Mouse (Mus musculus): ENCODE measurements around the gene Rbfox3. TPM values are rescaled to one million over a fixed set of nuclear protein-coding genes. Genes with fewer than 3 reads are reported as not detected.

Gene Rbfox3
- polyA plus RNA-seq, 1 experiment from 2014 or later: 0.79 TPM

DNA sequence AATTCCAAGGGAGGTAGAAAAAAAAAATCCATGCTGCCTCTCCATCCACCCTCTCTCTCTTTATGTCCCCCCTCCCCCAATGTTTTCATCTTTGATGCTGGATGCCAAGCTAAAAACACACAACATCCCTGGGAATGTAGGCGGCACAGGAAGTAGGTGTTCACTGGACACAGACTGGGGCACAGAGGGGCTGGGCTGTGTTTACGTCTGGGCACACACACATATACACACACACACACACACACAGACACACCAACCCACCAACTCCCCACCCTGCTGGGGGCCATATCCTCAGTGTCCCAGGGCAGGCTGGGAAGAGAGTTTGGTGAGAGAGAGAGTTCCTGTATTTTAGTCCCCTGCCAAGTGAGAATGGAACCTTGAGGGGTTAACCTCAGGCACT is 417.9 kb downstream of the Rbfox3 start:
- H3K27me3 ChIP-seq: peaks cover 30% of the 10 kb centered on the region
- no peak overlapping the region for H3K4me3 ChIP-seq (replicated peaks)
- peaks cover 50% of the 10 kb centered on the region for H3K4me1 ChIP-seq
- H3K4me2 ChIP-seq: no peak overlapping the region
- ATAC-seq (replicated peaks; ENCODE audit: low FRiP score): no peak
- 80% methylated on average over 2 of the region's 2 CpGs for WGBS
- H3K9me3 ChIP-seq (replicated peaks): no peaks in the 10 kb centered on the region
- no peak overlapping the region for H3K9ac ChIP-seq
- H3K36me3 ChIP-seq: no peaks in the 10 kb centered on the region
- no peak overlapping the region for H3K27ac ChIP-seq

DNA sequence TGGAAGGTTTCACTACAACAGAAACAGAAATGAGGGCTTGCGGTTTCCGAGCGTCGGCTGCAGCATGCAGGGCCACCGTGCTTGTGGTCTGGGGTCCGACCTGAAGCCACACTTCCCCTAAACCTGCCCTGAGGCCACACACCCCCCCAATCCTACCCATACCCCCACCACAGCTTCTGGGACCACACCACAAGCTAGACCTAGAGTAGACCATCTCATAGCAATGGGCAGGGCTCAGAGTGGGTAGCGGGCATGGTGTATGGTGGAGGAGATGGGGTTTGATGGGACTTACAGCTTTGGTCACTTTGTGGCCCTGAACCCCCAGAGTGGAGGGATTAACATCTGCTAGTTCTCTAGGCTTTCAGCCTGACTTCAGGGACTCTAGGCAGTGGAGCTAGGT is 420.2 kb downstream of the Rbfox3 start:
- Histone ChIP-seq H3K4me3 (replicated peaks) (no peak overlapping the region), H3K4me1 (peaks cover 48% of the 10 kb centered on the region), H3K36me3 (0 out of 2 replicates have a peak, but pooled peaks cover 4% of the 10 kb centered on the region), H3K27ac (no peak overlapping the region), H3K9ac (no peak overlapping the region), H3K27me3 (peaks cover 20% of the 10 kb centered on the region), H3K9me3 (replicated peaks) (no peaks in the 10 kb centered on the region), H3K4me2 (no peak overlapping the region)
- ATAC-seq (replicated peaks; ENCODE audit: low FRiP score): no peak
- 91% methylated on average over 7 of the region's 7 CpGs for WGBS

DNA sequence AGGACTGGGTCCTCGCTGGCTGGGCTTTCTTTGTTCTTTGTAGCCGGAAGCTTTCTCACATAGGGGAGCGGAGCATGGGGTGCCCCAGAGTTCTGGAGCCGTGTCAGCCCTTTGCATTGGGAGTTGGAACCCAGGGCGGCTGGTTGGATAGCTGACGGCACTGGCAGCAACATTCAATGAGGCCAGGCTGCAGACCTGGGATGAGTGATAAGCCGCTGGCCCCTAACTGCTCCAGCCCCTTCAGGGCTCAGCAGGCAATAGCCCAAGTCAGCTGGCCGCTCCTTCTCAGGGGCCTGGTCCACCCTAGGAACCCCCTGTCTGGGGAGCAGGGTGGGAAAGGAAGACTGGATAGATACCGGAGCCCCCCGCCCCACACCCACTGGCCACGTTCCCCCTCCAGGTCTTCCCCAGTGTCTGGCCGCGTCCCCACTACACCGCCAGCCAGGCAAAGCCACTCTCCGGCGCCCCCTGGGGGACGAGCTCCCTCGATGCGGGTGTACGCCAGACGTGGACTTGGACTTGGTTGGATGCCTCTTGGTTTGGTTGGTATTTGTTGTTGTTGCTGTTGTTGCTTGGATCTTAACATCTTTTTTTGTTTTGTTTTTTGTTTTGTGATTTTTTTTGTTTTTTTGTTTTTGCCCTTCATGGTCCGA is 420.7 kb downstream of the Rbfox3 start:
- Histone ChIP-seq H3K27ac (no peak overlapping the region), H3K9ac (no peak overlapping the region), H3K9me3 (replicated peaks) (no peaks in the 10 kb centered on the region), H3K36me3 (0 out of 2 replicates have a peak, but pooled peaks cover 5% of the 10 kb centered on the region), H3K4me3 (replicated peaks) (no peak overlapping the region), H3K4me1 (peaks cover 43% of the 10 kb centered on the region), H3K27me3 (peaks cover 20% of the 10 kb centered on the region), H3K4me2 (peak overlapping the region; percentile 38)
- no peak; the same call in 1 of the 2 replicates for ATAC-seq (replicated peaks; ENCODE audit: low FRiP score)
- WGBS: 23% methylated on average over 22 of the region's 22 CpGs

DNA sequence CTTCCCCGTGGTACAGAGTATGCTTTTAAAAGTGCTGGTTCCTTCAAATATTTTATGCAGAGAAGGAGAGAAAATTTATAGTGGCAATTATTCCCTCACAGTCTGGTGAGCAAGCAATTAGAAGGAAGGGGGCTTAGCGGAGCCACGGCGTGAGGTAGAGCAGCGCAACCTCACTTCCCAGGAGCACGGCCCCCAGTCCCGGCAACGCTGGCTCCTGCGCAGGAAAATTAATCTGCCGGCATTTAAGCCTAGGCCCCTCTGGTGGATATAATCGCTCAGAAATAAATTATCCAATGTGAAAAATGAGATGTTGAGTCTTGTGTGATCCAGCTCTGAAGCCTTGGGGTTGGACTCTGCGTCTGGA is 422.5 kb downstream of the Rbfox3 start:
- WGBS: 37% methylated on average over 12 of the region's 12 CpGs
- Histone ChIP-seq H3K9me3 (replicated peaks) (no peaks in the 10 kb centered on the region), H3K36me3 (peaks cover 11% of the 10 kb centered on the region), H3K9ac (no peak overlapping the region), H3K4me3 (replicated peaks) (no peak overlapping the region), H3K4me2 (peak overlapping the region; percentile 2; the same call in 1 of the 2 replicates), H3K27ac (no peak overlapping the region), H3K4me1 (peaks cover 26% of the 10 kb centered on the region), H3K27me3 (peaks cover 20% of the 10 kb centered on the region)
- ATAC-seq (replicated peaks; ENCODE audit: low FRiP score): no peak

DNA sequence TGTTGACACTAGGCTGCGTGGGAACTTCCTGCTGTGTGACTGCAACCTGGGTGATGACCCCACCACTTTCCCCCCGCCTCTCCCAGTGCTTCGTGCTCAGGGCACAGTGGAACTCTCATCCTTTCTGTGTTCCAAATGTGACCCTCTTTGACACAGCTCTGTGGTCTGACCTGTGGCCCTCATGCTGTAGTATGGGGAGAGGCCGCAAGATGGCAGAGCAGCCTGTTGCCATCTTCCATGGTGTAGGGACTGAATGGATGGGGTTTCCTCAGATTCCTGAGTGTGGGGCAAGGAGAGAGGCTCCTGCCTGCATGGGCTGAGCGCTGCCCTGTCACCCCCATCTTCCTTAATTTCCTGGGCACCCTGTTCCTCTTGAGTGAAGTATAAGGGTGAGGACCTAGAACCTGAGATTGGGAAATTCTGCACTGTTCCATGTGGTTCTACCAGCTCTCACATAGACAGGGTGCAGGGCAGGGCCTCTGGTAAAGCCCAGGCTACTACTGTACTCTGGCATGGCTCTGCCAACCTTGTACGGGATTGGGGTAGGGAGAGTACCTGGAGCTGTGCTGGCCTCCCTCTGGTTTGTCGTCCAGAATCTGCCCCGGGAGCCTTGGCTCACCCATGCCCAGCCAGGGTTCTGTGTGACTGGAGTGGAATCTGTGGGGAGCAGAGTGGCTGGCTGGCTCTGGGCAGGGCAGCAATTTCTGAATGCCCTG is 423.0 kb downstream of the Rbfox3 start:
- Histone ChIP-seq H3K4me2 (peak overlapping the region; percentile 2; the same call in 1 of the 2 replicates), H3K4me1 (peaks cover 25% of the 10 kb centered on the region), H3K27me3 (peaks cover 20% of the 10 kb centered on the region), H3K9ac (no peak overlapping the region), H3K9me3 (replicated peaks) (no peaks in the 10 kb centered on the region), H3K4me3 (replicated peaks) (no peak overlapping the region), H3K27ac (no peak overlapping the region), H3K36me3 (peaks cover 13% of the 10 kb centered on the region)
- 64% methylated on average over 8 of the region's 8 CpGs for WGBS
- ATAC-seq (replicated peaks; ENCODE audit: low FRiP score): 0 out of 2 replicates have a peak, but pooled peaks have one; percentile 16

DNA sequence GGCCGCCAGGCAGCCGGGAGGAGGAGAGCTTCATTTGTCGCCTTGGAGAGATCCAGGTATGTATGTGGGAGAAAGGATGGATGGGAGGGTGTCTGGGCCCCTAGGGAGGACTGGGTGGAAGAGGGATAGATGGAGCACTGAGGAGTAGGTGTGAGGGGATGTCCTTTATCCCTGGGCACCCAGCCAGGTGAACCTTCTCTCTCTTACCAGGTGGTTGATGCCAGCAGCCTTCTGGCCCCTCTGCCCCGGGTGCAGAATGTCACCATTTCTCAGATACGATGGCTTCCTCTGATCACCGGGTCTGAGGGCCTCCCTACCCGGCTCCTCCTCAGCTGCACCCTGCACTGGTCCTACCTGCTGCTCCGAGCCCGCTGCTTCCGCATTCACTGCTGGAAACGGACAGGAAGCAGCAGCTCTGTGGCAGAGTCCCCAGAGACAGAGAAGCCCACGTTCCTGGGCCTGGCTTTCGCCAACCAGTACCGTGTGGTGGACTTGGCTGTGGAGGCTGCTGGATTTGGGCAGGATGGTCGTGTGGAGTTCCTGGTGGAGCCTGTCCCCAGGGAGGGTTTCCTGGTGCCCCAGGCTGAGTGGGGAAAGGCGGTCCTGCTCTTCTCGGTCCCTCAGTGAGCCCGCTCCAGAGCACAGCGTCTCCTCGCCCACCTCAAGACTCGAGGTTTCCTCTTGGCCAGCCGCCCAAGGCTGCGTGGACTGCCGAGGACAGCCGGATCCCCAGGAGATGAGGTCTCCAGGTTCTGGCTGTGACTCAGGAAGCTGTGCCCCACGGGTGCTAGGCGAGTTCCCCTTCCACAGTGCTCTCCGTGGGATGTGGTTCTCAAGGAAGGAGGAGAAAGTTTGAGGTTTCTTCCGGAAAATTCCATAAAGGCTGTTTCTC is 424.3 kb downstream of the Rbfox3 start:
- ATAC-seq (replicated peaks; ENCODE audit: low FRiP score): no peak
- Histone ChIP-seq H3K4me1 (peaks cover 22% of the 10 kb centered on the region), H3K9ac (no peak overlapping the region), H3K4me2 (no peak overlapping the region), H3K27me3 (peaks cover 20% of the 10 kb centered on the region), H3K36me3 (peaks cover 21% of the 10 kb centered on the region), H3K4me3 (replicated peaks) (no peak overlapping the region), H3K9me3 (replicated peaks) (no peaks in the 10 kb centered on the region), H3K27ac (no peak overlapping the region)
- 86% methylated on average over 29 of the region's 29 CpGs for WGBS

DNA sequence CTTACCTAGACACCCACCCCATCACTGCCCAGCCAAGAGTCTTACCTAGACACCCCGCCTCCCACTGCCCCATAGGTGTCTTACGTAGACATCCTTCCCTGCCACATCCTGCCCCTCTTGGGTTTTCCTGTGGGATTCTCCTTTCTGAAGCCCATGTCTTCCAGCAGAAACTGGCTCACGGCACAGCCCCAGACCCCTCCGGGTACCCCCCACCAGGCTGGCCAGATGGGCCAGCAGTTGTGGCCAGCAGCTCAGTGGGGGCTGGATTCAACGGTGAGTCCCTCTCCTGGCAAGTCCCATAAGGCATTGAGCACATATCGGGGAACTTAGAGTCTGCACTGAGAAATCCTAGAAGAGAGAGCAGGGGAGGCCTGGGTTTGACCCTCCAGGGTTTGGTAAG is 425.1 kb downstream of the Rbfox3 start:
- no peak for ATAC-seq (replicated peaks; ENCODE audit: low FRiP score)
- no peak overlapping the region for H3K9ac ChIP-seq
- no peaks in the 10 kb centered on the region for H3K9me3 ChIP-seq (replicated peaks)
- peaks cover 18% of the 10 kb centered on the region for H3K27me3 ChIP-seq
- no peak overlapping the region for H3K27ac ChIP-seq
- peaks cover 22% of the 10 kb centered on the region for H3K36me3 ChIP-seq
- no peak overlapping the region for H3K4me2 ChIP-seq
- WGBS: 90% methylated on average over 6 of the region's 6 CpGs
- H3K4me1 ChIP-seq: peaks cover 22% of the 10 kb centered on the region
- H3K4me3 ChIP-seq (replicated peaks): no peak overlapping the region

DNA sequence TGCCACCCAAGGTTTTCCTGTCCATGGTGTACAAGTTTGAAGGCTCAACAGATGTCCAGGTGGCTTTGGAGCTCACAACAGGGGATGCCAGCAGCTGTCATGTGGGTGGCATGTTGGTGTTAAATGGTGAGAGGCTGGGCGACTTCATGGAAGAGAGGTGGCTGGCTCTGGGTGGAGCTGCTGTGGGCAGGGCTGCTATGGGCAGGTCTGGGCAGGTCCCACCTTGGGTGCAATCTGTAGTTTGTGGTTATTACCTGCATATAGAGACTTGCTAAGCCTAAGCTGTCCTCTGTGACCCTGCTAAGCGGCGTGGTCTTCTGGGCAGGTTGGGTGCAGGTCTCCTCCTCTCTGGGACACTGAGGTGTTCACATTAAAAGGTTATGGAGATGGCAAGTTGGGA is 425.6 kb downstream of the Rbfox3 start:
- Histone ChIP-seq H3K4me3 (replicated peaks) (no peak overlapping the region), H3K27ac (no peak overlapping the region), H3K27me3 (peaks cover 16% of the 10 kb centered on the region), H3K9ac (no peak overlapping the region), H3K4me2 (no peak overlapping the region), H3K9me3 (replicated peaks) (no peaks in the 10 kb centered on the region), H3K36me3 (peaks cover 26% of the 10 kb centered on the region), H3K4me1 (peaks cover 21% of the 10 kb centered on the region)
- ATAC-seq (replicated peaks; ENCODE audit: low FRiP score): no peak
- 92% methylated on average over 3 of the region's 3 CpGs for WGBS

DNA sequence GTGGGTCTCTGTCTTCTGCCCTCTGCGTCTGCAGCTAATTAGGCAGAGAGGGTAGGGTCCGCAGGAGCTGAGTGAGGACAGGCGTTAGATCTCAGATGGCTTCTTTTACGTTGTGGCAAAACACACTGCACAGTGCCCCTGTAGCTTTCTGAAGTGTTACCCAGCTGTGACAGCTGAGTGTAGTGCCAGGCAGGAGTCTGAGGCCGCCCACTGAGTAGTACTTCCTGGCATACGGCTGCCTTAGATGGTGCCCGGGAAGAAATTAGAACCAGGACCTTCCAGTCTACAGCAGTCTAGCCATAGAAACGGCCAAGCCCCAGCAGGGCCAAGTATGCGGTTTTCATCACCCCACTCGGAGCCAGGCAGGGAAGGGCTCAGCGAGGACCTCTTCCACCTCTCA is 426.1 kb downstream of the Rbfox3 start:
- peaks cover 12% of the 10 kb centered on the region; the same call in 1 of the 2 replicates for H3K27me3 ChIP-seq
- ATAC-seq (replicated peaks; ENCODE audit: low FRiP score): no peak
- no peak overlapping the region for H3K9ac ChIP-seq
- H3K27ac ChIP-seq: no peak overlapping the region
- H3K9me3 ChIP-seq (replicated peaks): no peaks in the 10 kb centered on the region
- peaks cover 17% of the 10 kb centered on the region for H3K4me1 ChIP-seq
- WGBS: 76% methylated on average over 11 of the region's 11 CpGs
- H3K4me3 ChIP-seq (replicated peaks): no peak overlapping the region
- peaks cover 26% of the 10 kb centered on the region for H3K36me3 ChIP-seq
- no peak overlapping the region for H3K4me2 ChIP-seq

DNA sequence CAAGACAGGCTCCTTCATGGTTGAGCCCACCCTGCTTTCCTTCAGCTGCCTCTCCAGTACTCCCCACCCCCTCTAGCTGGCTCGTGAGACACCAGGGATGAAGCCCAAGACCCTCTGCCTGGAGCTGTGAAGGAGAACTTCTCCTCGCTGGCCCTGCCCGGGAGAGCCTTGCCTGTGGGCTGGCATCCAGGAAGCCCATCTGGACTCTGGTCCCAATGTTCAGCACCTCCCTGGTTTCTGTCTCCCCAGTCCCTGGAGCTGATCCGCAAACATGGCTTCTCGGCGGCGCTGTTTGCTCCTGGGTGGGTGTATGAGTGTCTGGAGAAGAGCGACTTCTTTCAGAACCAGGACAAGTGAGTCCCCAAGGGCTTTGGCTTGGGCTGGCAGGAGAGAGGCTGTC is 427.2 kb downstream of the Rbfox3 start:
- H3K9ac ChIP-seq: no peak overlapping the region

DNA sequence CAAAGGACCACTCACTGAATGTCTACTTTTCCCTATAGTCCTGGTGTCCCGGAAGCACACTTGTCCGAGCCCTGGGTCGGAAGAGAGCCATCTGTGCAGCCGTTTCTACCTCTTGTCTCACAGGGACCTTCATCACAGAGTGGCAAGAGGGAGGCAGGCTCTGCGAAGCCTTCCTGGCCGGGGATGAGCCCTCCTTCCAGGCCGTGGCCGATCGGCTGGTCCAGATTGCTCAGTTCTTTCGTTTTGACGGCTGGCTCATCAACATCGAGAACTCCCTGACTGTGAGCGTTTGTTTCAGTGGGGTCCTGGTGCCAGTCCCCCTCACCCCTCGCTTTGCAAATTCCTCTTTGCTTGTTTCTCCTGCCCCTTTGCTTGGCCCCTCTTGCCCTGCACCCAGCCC is 429.6 kb downstream of the Rbfox3 start:
- Histone ChIP-seq H3K27ac (no peak overlapping the region), H3K9ac (no peak overlapping the region), H3K36me3 (peaks cover 27% of the 10 kb centered on the region), H3K9me3 (replicated peaks) (no peaks in the 10 kb centered on the region), H3K4me1 (peaks cover 8% of the 10 kb centered on the region), H3K4me2 (no peak overlapping the region), H3K27me3 (no peaks in the 10 kb centered on the region), H3K4me3 (replicated peaks) (no peak overlapping the region)
- no peak for ATAC-seq (replicated peaks; ENCODE audit: low FRiP score)
- 88% methylated on average over 14 of the region's 14 CpGs for WGBS

More for the DNA sequence above, 427.2 kb downstream of the Rbfox3 start:
- Histone ChIP-seq H3K27ac (no peak overlapping the region), H3K4me1 (peaks cover 10% of the 10 kb centered on the region), H3K4me3 (replicated peaks) (no peak overlapping the region), H3K27me3 (peaks cover 1% of the 10 kb centered on the region; the same call in 1 of the 2 replicates), H3K36me3 (peaks cover 29% of the 10 kb centered on the region), H3K4me2 (no peak overlapping the region), H3K9me3 (replicated peaks) (no peaks in the 10 kb centered on the region)
- WGBS: 86% methylated on average over 8 of the region's 8 CpGs
- ATAC-seq (replicated peaks; ENCODE audit: low FRiP score): no peak

DNA sequence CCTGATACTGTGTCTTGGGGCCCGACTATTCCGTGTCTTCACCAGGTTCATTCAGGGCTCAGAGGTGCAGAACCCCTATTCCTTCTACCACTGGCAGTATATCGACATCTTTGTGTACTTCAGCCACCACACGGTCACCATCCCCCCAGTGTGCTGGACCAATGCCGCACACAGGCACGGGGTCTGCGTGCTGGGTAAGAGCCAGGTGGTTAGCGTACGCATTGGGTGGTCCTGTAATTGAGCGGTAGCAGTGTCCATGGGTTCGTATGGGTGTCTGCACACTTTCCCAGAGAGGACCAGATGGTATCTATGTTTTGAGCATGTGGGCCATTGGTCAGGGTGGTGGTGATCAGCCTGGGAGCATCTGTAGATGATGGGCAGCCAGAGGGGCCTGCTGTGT is 430.2 kb downstream of the Rbfox3 start:
- H3K27ac ChIP-seq: no peak overlapping the region
- ATAC-seq (replicated peaks; ENCODE audit: low FRiP score): no peak
- H3K27me3 ChIP-seq: no peaks in the 10 kb centered on the region
- 95% methylated on average over 11 of the region's 11 CpGs for WGBS
- no peak overlapping the region for H3K4me2 ChIP-seq
- H3K9me3 ChIP-seq (replicated peaks): no peaks in the 10 kb centered on the region
- H3K36me3 ChIP-seq: peaks cover 27% of the 10 kb centered on the region
- H3K4me1 ChIP-seq: peaks cover 8% of the 10 kb centered on the region
- H3K4me3 ChIP-seq (replicated peaks): no peak overlapping the region
- no peak overlapping the region for H3K9ac ChIP-seq

Data from kidney, embryonic 15.5 days (tissue).